Mouse (Mus musculus): Measurements from ENCODE around the gene Olfr417.
"Not testable (repeated sequence)": the region's sequence is repeated elsewhere in the genome, so short reads cannot be mapped to it uniquely, and the experiment has no call there.

Olfr417 gene

DNA sequence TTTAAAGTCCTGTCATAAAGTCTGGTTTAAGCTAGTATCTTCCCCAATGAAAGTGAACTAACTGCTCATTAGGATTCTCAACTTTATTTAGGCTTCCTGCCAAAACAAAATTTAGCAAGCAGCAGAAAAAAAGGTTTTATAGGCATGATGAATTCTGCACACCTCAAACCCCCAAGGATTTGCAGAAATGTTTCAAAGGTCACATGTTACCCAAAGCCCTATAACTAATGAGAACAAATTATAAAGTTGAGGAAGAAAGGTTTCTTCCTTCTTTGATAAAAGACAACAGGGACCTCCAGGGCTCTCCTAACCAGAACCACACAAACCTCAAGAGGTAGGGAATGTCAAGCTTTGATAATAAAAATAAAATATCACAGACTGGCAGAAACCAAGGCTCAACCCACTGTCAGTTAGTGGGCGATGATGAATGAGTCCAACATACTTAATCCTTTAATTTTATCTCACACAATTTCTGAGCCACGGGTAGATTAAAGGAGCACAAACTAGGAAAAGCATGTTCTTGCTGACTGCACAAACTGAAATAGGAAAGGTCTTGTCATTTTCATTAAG is at the start of gene Olfr417:
Olfr417 (plus strand) TSS at position 241 of the 570 bp plus-strand sequence.
- DNase-seq (ENCODE audit: low spot score) = no peak

DNA sequence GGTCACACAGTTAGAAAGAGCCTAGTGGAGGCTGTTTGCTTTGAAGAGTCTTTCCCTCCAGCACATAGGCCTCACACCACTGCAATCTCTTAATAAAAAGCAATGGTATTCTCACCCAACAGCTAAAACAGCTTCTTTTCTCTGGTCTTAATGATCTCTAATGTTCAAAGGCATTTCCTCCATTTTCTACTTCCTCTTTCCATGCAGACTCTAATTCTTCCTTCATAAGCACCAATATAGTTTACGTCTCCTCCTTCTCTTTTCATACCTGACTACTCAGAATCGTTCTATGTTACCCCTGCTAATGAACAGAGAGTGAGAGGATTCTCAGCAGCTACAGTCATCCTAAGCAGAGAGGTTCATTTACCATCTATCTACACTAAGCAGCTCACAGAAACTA is 47.6 kb upstream of the Olfr417 start:
- no peak for DNase-seq (ENCODE audit: low spot score)

DNA sequence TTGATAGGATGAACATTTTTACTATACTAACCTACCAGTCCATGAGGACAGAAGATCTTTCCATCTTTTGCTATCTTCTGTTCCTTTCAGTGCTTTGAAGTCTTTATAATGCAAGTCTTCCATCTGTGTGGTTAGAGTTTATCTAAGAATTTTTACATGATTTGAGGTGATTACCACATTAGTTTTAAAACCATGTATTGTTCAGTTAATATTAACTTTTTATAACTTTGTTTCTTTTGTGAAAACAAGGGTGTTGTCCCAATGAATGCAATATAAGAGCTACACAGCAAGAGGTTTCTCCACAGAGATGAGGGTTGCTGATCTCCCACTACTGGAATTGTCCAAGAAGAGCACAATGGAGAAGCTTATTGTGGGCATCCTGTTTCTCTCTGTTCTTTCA is 34.7 kb upstream of the Olfr417 start, which contains the start of gene Mptx1:
Mptx1 (plus strand) TSS at position 301 of the 400 bp plus-strand sequence.
- DNase-seq (ENCODE audit: low spot score) = no peak

DNA sequence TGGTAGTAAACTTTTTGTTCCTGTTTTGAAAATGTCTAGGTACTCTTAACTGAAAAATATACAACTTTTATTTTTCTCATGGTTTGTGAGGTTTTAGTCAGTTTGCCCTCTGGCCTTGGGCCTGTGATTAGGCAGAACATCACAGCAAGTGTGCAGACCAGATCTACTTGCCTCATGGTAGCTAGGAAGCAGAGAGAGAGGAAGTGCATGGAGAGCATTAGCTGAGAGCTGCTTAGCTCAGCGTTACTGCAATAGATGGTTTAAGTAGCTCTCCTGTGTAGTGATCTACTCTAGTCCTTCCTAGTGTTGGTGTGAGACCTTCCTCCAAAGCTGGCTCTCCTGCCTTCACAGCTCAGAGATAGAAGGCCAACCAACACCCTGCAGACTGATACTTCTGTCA is 11.3 kb upstream of the Olfr417 start:
- not testable (repeated sequence) for DNase-seq (ENCODE audit: low spot score)

DNA sequence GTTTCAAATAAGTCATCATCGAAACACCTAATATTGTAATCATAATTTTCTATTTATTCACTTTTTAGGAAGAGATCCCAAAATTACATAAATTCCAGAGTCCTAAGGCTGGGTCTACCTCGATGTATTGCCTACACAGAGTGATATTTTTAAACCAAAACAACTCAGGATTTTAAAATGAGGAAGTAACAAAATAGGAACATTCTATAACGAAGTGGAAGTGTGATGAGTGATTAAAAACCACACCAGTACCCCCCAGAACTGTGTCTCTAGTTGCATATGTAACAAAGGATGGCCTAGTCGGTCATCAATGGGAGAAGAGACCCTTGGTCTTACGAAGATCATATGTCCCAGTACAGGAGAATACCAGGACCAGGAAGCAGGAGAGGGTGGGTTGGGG is 10.3 kb upstream of the Olfr417 start:
- no peak for DNase-seq (ENCODE audit: low spot score)

DNA sequence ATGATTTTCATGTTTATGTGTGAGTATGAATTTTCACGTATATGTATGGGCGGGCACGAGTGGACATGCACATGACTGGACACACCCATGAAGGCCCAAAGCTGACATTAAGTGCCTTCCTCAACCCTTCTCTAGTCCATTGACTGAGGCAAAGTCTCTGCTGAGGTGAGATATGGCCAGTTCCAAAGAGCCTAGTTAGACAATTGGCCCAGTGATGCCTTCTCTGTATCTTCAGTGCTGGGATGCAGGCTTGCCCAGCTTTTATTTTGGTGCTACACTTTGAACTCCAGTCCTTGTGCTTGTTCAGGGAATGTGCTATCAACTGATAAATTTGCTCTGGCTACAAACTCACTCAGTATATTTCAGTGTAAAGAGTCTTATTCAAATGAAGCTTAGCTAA is 8.9 kb downstream of the Olfr417 start:
- no peak for DNase-seq (ENCODE audit: low spot score)

DNA sequence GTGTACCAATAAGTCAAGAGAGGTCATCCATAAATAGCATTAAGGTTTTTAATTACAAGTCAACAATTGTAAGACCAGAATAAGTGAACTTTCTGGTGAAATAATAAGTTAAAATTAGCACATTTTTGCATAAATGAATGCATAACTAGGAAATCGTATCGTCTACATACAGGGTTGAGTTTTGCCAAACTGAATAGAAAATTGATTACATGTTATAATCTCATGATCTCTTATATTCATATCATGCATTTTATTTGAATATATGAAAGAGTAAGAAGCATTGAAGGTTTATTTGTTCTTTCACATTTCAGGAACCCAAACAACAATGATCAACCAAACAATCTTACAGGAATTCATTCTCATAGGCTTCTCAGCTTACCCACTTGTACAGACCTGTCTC is 25.8 kb downstream of the Olfr417 start, which contains the start of gene Olfr248:
Olfr248 (plus strand) TSS at position 301 of the 400 bp plus-strand sequence.
- DNase-seq (ENCODE audit: low spot score) = no peak

DNA sequence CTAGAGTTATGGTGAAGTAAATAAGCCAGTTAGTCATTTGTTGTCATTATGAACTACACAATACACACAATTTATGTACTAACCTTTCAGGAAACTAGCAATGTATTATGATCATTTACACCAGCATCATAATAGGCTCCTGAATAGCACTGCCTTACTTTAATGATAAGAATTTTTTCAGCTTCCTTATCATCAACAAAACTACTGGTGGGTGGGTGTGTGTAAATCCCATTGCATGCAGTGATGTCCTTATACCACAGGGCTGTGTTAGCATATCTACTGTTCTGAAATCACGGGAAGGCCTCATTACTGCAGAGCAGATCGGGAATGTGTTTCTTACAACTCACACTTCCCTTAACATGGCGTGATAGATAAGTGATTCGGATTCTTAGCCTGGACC is 58.0 kb downstream of the Olfr417 start:
- no peak for DNase-seq (ENCODE audit: low spot score)

DNA sequence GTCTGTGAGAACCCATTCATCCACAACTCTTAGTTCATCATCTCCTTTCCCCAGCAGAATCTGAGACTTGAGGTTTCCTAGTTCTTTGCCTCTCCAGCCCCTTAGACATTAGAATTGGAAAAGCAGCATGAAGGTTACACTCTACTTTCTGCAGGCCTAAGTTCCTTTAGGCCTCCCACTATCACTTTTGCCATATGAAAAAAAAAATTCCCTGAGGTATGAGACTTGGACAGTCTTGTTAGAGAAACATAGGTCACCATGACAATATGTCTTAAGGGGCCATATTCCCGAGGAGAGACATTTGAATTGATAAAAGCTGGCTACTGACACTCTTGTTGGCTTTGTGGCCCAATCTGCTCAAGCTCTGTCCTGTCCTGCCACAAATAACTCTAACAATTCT is 58.8 kb downstream of the Olfr417 start, which contains the start of gene Olfr414:
Olfr414 (plus strand) TSS at position 301 of the 400 bp plus-strand sequence.
- DNase-seq (ENCODE audit: low spot score) = no peak
